Mouse (Mus musculus) CH12.LX (cell line): ENCODE results near the gene Rbfox1. TPM values are rescaled to one million over a fixed set of nuclear protein-coding genes. Genes with fewer than 3 reads are reported as not detected.

Source experiments
- DNase-seq: peaks from one replicate; pipeline ENCODE4 v3.0.0-alpha.2; 2013; ENCODE audit errors: extremely low read depth
- H3K27ac ChIP-seq: 2 replicates; pipeline ENCODE4 v1.5.1; 2012; ENCODE audit warnings: low read depth, mild to moderate bottlenecking, control low read depth, moderate library complexity; ENCODE audit not compliant: insufficient read depth
- H3K27me3 ChIP-seq: replicated peaks from 2 replicates; pipeline ENCODE3; 2012; ENCODE audit warnings: inconsistent platforms
- H3K36me3 ChIP-seq, 2 experiments: replicated peaks in 1 of 2; 2 replicates each; pipeline versions ENCODE3 to v1.6.1; 2012; ENCODE audit warnings: inconsistent platforms in 1 of 2, low read length in 1 of 2, mild to moderate bottlenecking in 1 of 2, mixed read lengths in 1 of 2, moderate library complexity in 1 of 2; ENCODE audit not compliant: control insufficient read depth in 1 of 2, insufficient read depth in 1 of 2
- H3K4me1 ChIP-seq, 2 experiments: 2 replicates each; pipeline ENCODE4 v1.6.1; 2012; ENCODE audit warnings: inconsistent platforms in 1 of 2, moderate library complexity in 1 of 2; ENCODE audit not compliant: insufficient read depth in 2 of 2, control insufficient read depth in 1 of 2
- H3K4me2 ChIP-seq: 2 replicates; pipeline ENCODE4 v1.6.1; 2012; ENCODE audit warnings: low read depth, mild to moderate bottlenecking, control low read depth; ENCODE audit not compliant: poor library complexity, insufficient read depth, severe bottlenecking
- H3K4me3 ChIP-seq, 3 experiments: fragments of 150-350 bp in 1 of 3; sonication (generic) in 1 of 3; replicated peaks in 1 of 3; 2 replicates each; pipeline versions ENCODE3 to v1.5.1; 2011 to 2012; ENCODE audit warnings: low read depth in 2 of 3, low read length in 2 of 3, mild to moderate bottlenecking in 2 of 3, moderate library complexity in 2 of 3, control low read depth in 1 of 3, improper control_type of control experiment in 1 of 3, inconsistent platforms in 1 of 3, mixed read lengths in 1 of 3; ENCODE audit not compliant: poor library complexity in 1 of 3
- H3K79me2 ChIP-seq: replicated peaks from 2 replicates; pipeline ENCODE4 v1.6.1; 2012; ENCODE audit warnings: mild to moderate bottlenecking, moderate library complexity; ENCODE audit not compliant: control insufficient read depth, poor library complexity, insufficient read depth, severe bottlenecking; ENCODE audit errors: extremely low read depth
- H3K9ac ChIP-seq: 2 replicates; pipeline ENCODE4 v1.6.1; 2012; ENCODE audit warnings: low read depth, mild to moderate bottlenecking, control low read depth, moderate library complexity; ENCODE audit not compliant: insufficient read depth
- H3K9me3 ChIP-seq: replicated peaks from 2 replicates; pipeline ENCODE3; 2012; ENCODE audit warnings: low read length, inconsistent platforms, mixed read lengths
- CHD2 ChIP-seq: IDR thresholded peaks from 2 replicates; pipeline ENCODE4 v1.6.1; 2011; ENCODE audit warnings: low read length, improper control_type of control experiment
- E2F4 ChIP-seq: IDR thresholded peaks from 2 replicates; pipeline ENCODE4 v1.6.1; 2011; ENCODE audit warnings: low read depth, low read length, improper control_type of control experiment; ENCODE audit not compliant: insufficient replicate concordance
- ELF1 ChIP-seq: IDR thresholded peaks from 2 replicates; pipeline ENCODE4 v1.6.1; 2014; ENCODE audit warnings: low read depth, mild to moderate bottlenecking, inconsistent platforms, low read length, improper control_type of control experiment
- ETS1 ChIP-seq: conservative IDR thresholded peaks from 2 replicates; pipeline ENCODE4 v1.6.1; 2012; ENCODE audit warnings: low read depth, mild to moderate bottlenecking, inconsistent platforms, low read length, improper control_type of control experiment, moderate library complexity
- GABPA ChIP-seq: IDR thresholded peaks from 2 replicates; pipeline ENCODE4 v1.6.1; 2012; ENCODE audit warnings: low read depth, low read length, improper control_type of control experiment, inconsistent platforms; ENCODE audit not compliant: insufficient replicate concordance
- HCFC1 ChIP-seq: IDR thresholded peaks from 2 replicates; pipeline ENCODE4 v1.6.1; 2012; ENCODE audit warnings: low read depth, mild to moderate bottlenecking, inconsistent platforms, low read length, improper control_type of control experiment
- IRF4 ChIP-seq: IDR thresholded peaks from 2 replicates; pipeline ENCODE4 v1.6.1; 2014; ENCODE audit warnings: low read depth, mild to moderate bottlenecking, inconsistent platforms, low read length, improper control_type of control experiment
- JUN ChIP-seq: IDR thresholded peaks from 2 replicates; pipeline ENCODE4 v1.6.1; 2011; ENCODE audit warnings: low read depth, mild to moderate bottlenecking, low read length, improper control_type of control experiment, moderate library complexity; ENCODE audit not compliant: insufficient read depth
- JUND ChIP-seq: conservative IDR thresholded peaks from 2 replicates; pipeline ENCODE4 v1.6.1; 2011; ENCODE audit warnings: low read depth, low read length, improper control_type of control experiment
- KAT2A ChIP-seq: IDR thresholded peaks from 2 replicates; pipeline ENCODE4 v1.6.1; 2012; ENCODE audit warnings: low read length, improper control_type of control experiment, inconsistent platforms; ENCODE audit not compliant: insufficient replicate concordance
- MAFK ChIP-seq: IDR thresholded peaks from 2 replicates; pipeline ENCODE4 v1.6.1; 2011; ENCODE audit warnings: low read length, improper control_type of control experiment; ENCODE audit not compliant: insufficient replicate concordance
- MAX ChIP-seq: IDR thresholded peaks from 2 replicates; pipeline ENCODE4 v1.6.1; 2011; ENCODE audit warnings: low read length, improper control_type of control experiment
- MAZ ChIP-seq: IDR thresholded peaks from 2 replicates; pipeline ENCODE4 v1.6.1; 2012; ENCODE audit warnings: low read depth, mild to moderate bottlenecking, inconsistent platforms, low read length, improper control_type of control experiment, moderate library complexity
- MXI1 ChIP-seq: IDR thresholded peaks from 2 replicates; pipeline ENCODE4 v1.6.1; 2011; ENCODE audit warnings: mild to moderate bottlenecking, low read depth, low read length, improper control_type of control experiment
- POLR2A ChIP-seq: IDR thresholded peaks from 2 replicates; pipeline ENCODE4 v1.6.1; 2011; ENCODE audit warnings: low read depth, mild to moderate bottlenecking, improper control_type of control experiment, low read length
- POLR2AphosphoS2 ChIP-seq: IDR thresholded peaks from 2 replicates; pipeline ENCODE4 v1.6.1; 2011; ENCODE audit warnings: low read depth, low read length, improper control_type of control experiment
- RAD21 ChIP-seq: IDR thresholded peaks from 2 replicates; pipeline ENCODE4 v1.6.1; 2011; ENCODE audit warnings: low read depth, mild to moderate bottlenecking, low read length, improper control_type of control experiment, moderate library complexity
- RCOR1 ChIP-seq: conservative IDR thresholded peaks from 2 replicates; pipeline ENCODE4 v1.6.1; 2012; ENCODE audit warnings: low read depth, mild to moderate bottlenecking, inconsistent platforms, low read length, improper control_type of control experiment
- SMC3 ChIP-seq: IDR thresholded peaks from 2 replicates; pipeline ENCODE4 v1.6.1; 2011; ENCODE audit warnings: low read depth, low read length, improper control_type of control experiment
- ZC3H11A ChIP-seq: IDR thresholded peaks from 2 replicates; pipeline ENCODE4 v1.6.1; 2012; ENCODE audit warnings: low read depth, mild to moderate bottlenecking, inconsistent platforms, low read length, improper control_type of control experiment
- ZKSCAN1 ChIP-seq: IDR thresholded peaks from 2 replicates; pipeline ENCODE4 v1.6.1; 2012; ENCODE audit warnings: low read depth, inconsistent platforms, low read length, improper control_type of control experiment, borderline replicate concordance
- ZNF384 ChIP-seq: IDR thresholded peaks from 2 replicates; pipeline ENCODE4 v1.6.1; 2012; ENCODE audit warnings: low read depth, low read length, improper control_type of control experiment, inconsistent platforms
- dilution Hi-C: fragments of 300-500 bp; cut with MboI; formaldehyde crosslinking; loops from 2 replicates; pipeline ENCODE4 v1.14.3; 2020; ENCODE audit warnings: low sequenced_read_pairs; ENCODE audit not compliant: extremely low pct_unique_long_range_greater_than_20kb, extremely low pct_ligation_motif_present
- in situ Hi-C: fragments of 300-500 bp; cut with MboI; formaldehyde crosslinking; loops from 3 replicates; pipeline ENCODE4 v1.14.3; 2019; ENCODE audit warnings: low sequenced_read_pairs, low pct_ligation_motif_present, low pct_unique_long_range_greater_than_20kb, mixed read lengths
- polyA plus RNA-seq: library from polyadenylated mRNA; unstranded; fragments of >175 nt; gene quantifications from 2 replicates; pipeline ENCODE4 v1.2.1, GENCODE M21; 2012; ENCODE audit warnings: low read depth; ENCODE audit not compliant: insufficient read length
- total RNA-seq, 2 experiments: library from RNA; depleted of rRNA; stranded (reverse); fragments of 300-350 nt in 1 of 2; fragments of >200 nt in 1 of 2; gene quantifications; 2 replicates each; pipeline ENCODE4 v1.2.3; 2012 to 2014

Rbfox1 gene
- total and polyA plus RNA-seq, 3 experiments = not detected

DNA sequence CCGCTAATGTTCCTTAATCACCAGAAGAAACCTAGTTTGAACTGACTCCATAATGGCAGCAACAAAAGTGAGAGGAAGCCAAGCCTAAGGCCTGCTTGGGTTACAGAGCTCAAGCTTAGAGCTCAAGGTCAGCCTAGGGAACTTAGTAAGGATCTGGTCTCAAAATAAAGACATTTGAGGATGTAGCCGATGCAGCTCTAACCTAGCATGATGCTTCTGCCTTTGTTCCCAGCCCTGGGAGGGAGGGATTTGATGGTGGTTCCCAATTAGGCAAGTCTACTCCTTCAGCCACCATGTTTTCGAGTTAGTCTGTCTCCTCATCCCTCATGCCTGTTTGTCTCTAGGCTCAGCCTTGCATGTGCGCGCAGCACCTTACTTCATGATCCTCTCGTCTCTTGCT is 1548.1 kb downstream of the Rbfox1 start:
- dilution Hi-C loops = no loop called here
- peaks cover 55% of the 10 kb centered on the region for H3K9me3 ChIP-seq
- no peak overlapping the region for H3K27ac ChIP-seq
- H3K36me3 ChIP-seq = no peaks in the 10 kb centered on the region
- TF ChIP-seq KAT2A (no peak), ETS1 (no peak), POLR2AphosphoS2 (no peak), MAZ (no peak), CHD2 (no peak), E2F4 (no peak), RCOR1 (no peak), POLR2A (no peak), ELF1 (no peak), HCFC1 (no peak), ZKSCAN1 (no peak), ZC3H11A (no peak), ZNF384 (no peak), MAX (no peak), MAFK (no peak), GABPA (no peak), RAD21 (no peak), IRF4 (no peak), MXI1 (no peak), JUN (no peak)
- no peaks in the 10 kb centered on the region for H3K4me1 ChIP-seq
- no peak for DNase-seq
- no peak overlapping the region for H3K4me3 ChIP-seq
- no peaks in the 10 kb centered on the region for H3K79me2 ChIP-seq
- no peaks in the 10 kb centered on the region for H3K27me3 ChIP-seq
- no peak overlapping the region for H3K4me2 ChIP-seq
- no peak overlapping the region for H3K9ac ChIP-seq
- in situ Hi-C loops = no loop called here

DNA sequence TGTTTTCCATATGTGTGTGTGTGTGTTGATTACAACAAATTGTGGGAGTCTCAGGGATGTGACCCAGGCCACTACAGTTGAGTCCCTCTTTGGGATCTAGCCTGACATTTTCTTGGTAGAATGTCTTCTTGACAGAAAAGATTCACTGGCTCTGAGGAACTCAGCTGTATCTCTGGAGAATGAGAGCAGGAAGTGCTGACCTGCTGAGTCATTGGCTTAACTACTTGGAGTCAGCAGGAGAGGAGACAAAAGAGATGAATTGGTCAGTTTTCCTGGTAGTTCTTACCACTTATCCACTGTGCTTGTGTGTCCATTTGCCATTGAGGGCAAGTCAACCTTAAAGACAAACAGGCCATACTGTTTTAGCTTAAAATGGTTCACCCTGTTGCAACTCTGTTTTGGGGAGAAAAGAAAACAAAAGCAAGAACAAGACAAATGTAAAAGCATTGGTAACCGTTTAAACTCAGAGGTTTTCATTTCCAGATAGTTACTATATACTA is 1561.7 kb downstream of the Rbfox1 start:
- no peaks in the 10 kb centered on the region for H3K27me3 ChIP-seq
- no peak overlapping the region for H3K4me2 ChIP-seq
- in situ Hi-C loops (no loop called here), dilution Hi-C loops (no loop called here)
- no peak overlapping the region for H3K9ac ChIP-seq
- no peak for DNase-seq
- H3K36me3 ChIP-seq = no peaks in the 10 kb centered on the region
- H3K27ac ChIP-seq = no peak overlapping the region
- peaks cover 77% of the 10 kb centered on the region for H3K9me3 ChIP-seq
- H3K4me3 ChIP-seq = no peak overlapping the region
- TF ChIP-seq MXI1 = no peak
- no peak for TF ChIP-seq SMC3
- no peak for TF ChIP-seq JUND
- no peaks in the 10 kb centered on the region for H3K79me2 ChIP-seq
- H3K4me1 ChIP-seq = no peaks in the 10 kb centered on the region
